Mouse (Mus musculus) embryonic facial prominence, embryonic 13.5 days (tissue): Measurements from ENCODE around the gene Ccdc28a. TPM values are rescaled to one million over a fixed set of nuclear protein-coding genes. Genes with fewer than 3 reads are reported as not detected.
A peak's percentile ranks its signal among the peaks of the same experiment; 100 is the strongest.

Experiments
- ATAC-seq: fragments of 200-750 bp; cut with Nextera tagmentation; 2 replicates; pipeline ENCODE4 v1.8.0; 2017; ENCODE audit warnings: low read depth; ENCODE audit not compliant: insufficient number of reproducible peaks, insufficient read depth, low FRiP score, low TSS enrichment
- H3K27ac ChIP-seq: fragments of 300-500 bp; sonication (generic); 2 replicates; pipeline ENCODE4 v1.5.1; 2015; ENCODE audit warnings: moderate library complexity, mild to moderate bottlenecking, inconsistent platforms
- H3K27me3 ChIP-seq: fragments of 300-500 bp; sonication (generic); 2 replicates; pipeline ENCODE4 v1.6.1; 2015; ENCODE audit warnings: mild to moderate bottlenecking, inconsistent platforms
- H3K36me3 ChIP-seq: fragments of 300-500 bp; sonication (generic); 2 replicates; pipeline ENCODE4 v1.6.1; 2015; ENCODE audit warnings: mild to moderate bottlenecking, inconsistent platforms
- H3K4me1 ChIP-seq: fragments of 300-500 bp; sonication (generic); 2 replicates; pipeline ENCODE4 v1.6.1; 2015; ENCODE audit warnings: inconsistent platforms
- H3K4me2 ChIP-seq: fragments of 300-500 bp; sonication (generic); 2 replicates; pipeline ENCODE4 v1.6.1; 2015; ENCODE audit warnings: moderate library complexity, mild to moderate bottlenecking, inconsistent platforms
- H3K4me3 ChIP-seq: fragments of 300-500 bp; sonication (generic); 2 replicates; pipeline ENCODE4 v1.5.1; 2015; ENCODE audit warnings: mild to moderate bottlenecking, inconsistent platforms
- H3K9ac ChIP-seq: fragments of 300-500 bp; sonication (generic); 2 replicates; pipeline ENCODE4 v1.6.1; 2015; ENCODE audit warnings: mild to moderate bottlenecking, inconsistent platforms
- H3K9me3 ChIP-seq: fragments of 300-500 bp; sonication (generic); 2 replicates; pipeline ENCODE4 v1.6.1; 2016; ENCODE audit warnings: inconsistent platforms
- WGBS: fragments of 180-500 bp; shearing (Covaris S2); methylation state at CpG from one replicate; pipeline ENCODE4 v1.1.7; 2015; ENCODE audit warnings: mixed read lengths; 5-methylcytosine and 5-hydroxymethylcytosine counted together
- polyA plus RNA-seq: library from polyadenylated mRNA; unstranded; fragments of >200 nt; fragmentation: Nextera tagmentation; extraction: Ambion mirVana; gene quantifications from 2 replicates; pipeline ENCODE4 v1.2.1, GENCODE M21; 2015

Gene Ccdc28a
- polyA plus RNA-seq, 1 experiment from 2014 or later: 10.3 TPM

GRCm38 (mm10) chr10:18214124-18214523, 20.7 kb downstream of the Ccdc28a start:
- no peak overlapping the region for H3K4me3 ChIP-seq
- no peaks in the 10 kb centered on the region for H3K9me3 ChIP-seq
- no peak overlapping the region for H3K27ac ChIP-seq
- H3K4me1 ChIP-seq: peaks cover 3% of the 10 kb centered on the region; the same call in 1 of the 2 replicates
- no peaks in the 10 kb centered on the region for H3K36me3 ChIP-seq
- no peak overlapping the region for H3K4me2 ChIP-seq
- H3K9ac ChIP-seq: no peak overlapping the region
- no peak for ATAC-seq
- 83% methylated on average over 5 of the region's 5 CpGs for WGBS
- no peaks in the 10 kb centered on the region for H3K27me3 ChIP-seq

GRCm38 (mm10) chr10:18213373-18213772, 21.4 kb downstream of the Ccdc28a start:
- H3K9ac ChIP-seq: no peak overlapping the region
- no peak overlapping the region for H3K4me2 ChIP-seq
- H3K27ac ChIP-seq: peak overlapping the region; percentile 28; the same call in 1 of the 2 replicates
- no peaks in the 10 kb centered on the region for H3K36me3 ChIP-seq
- ATAC-seq: no peak
- no peaks in the 10 kb centered on the region for H3K9me3 ChIP-seq
- H3K27me3 ChIP-seq: no peaks in the 10 kb centered on the region
- H3K4me1 ChIP-seq: peaks cover 3% of the 10 kb centered on the region; the same call in 1 of the 2 replicates
- H3K4me3 ChIP-seq: no peak overlapping the region
- WGBS: 81% methylated on average over 4 of the region's 4 CpGs

- Histone ChIP-seq H3K27me3 (no peaks in the 10 kb centered on the region), H3K9me3 (no peaks in the 10 kb centered on the region), H3K4me1 (peaks cover 3% of the 10 kb centered on the region; the same call in 1 of the 2 replicates), H3K9ac (no peak within 1 kb of the TSS), H3K27ac (no peak within 1 kb of the TSS), H3K4me2 (peak within 1 kb of the TSS; percentile 33), H3K4me3 (no peak within 1 kb of the TSS), H3K36me3 (no peaks in the 10 kb centered on the region)
- WGBS: 12% methylated on average over 11 of the region's 11 CpGs
- ATAC-seq: no peak
Observed at GRCm38 (mm10) chr10:18210726-18211125, 24.1 kb downstream of the Ccdc28a start, which contains the start of gene Ect2l. TSS of gene Ect2l (minus strand) at chr10:18210890.

GRCm38 (mm10) chr10:18210119-18210518, 24.7 kb downstream of the Ccdc28a start:
- no peak overlapping the region for H3K4me3 ChIP-seq
- WGBS: 73% methylated on average over 6 of the region's 6 CpGs

GRCm38 (mm10) chr10:18204067-18204466, 30.7 kb downstream of the Ccdc28a start:
- H3K36me3 ChIP-seq: no peaks in the 10 kb centered on the region
- no peak overlapping the region for H3K4me2 ChIP-seq
- no peaks in the 10 kb centered on the region for H3K9me3 ChIP-seq
- H3K4me3 ChIP-seq: no peak overlapping the region
- no peaks in the 10 kb centered on the region for H3K27me3 ChIP-seq
- 9% methylated on average over 7 of the region's 7 CpGs for WGBS
- no peak overlapping the region for H3K27ac ChIP-seq
- H3K9ac ChIP-seq: no peak overlapping the region
- ATAC-seq: no peak
- H3K4me1 ChIP-seq: no peaks in the 10 kb centered on the region

More at GRCm38 (mm10) chr10:18210119-18210518, 24.7 kb downstream of the Ccdc28a start:
- ATAC-seq: no peak
- Histone ChIP-seq H3K4me2 (no peak overlapping the region), H3K36me3 (no peaks in the 10 kb centered on the region), H3K9me3 (no peaks in the 10 kb centered on the region), H3K4me1 (peaks cover 3% of the 10 kb centered on the region; the same call in 1 of the 2 replicates), H3K27ac (no peak overlapping the region), H3K27me3 (no peaks in the 10 kb centered on the region), H3K9ac (no peak overlapping the region)

DNA sequence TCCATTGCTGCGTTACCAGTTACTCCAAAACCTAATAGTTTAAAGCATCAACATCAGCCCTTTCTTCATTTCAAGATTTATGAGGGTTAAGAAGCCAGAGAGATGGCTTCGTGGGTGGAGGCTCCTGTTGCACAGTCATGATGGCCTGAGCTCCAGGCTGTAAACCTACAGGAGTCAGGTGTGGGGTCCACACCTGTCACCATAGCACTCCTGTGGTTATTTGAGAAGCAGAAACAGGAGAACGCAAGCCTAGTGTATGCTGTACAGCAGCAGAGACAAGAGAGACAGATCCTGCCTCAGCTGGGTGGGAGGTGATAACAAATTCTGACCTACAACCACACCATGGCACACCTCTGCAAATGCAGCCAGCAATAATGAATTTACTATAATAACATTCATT, 32.4 kb downstream of the Ccdc28a start:
- 73% methylated on average over 3 of the region's 3 CpGs for whole genome bisulfite sequencing
- no peak for ATAC-seq

GRCm38 (mm10) chr10:18200656-18201055, 34.1 kb downstream of the Ccdc28a start:
- Histone ChIP-seq H3K4me1 (no peaks in the 10 kb centered on the region), H3K27ac (no peak overlapping the region), H3K4me3 (no peak overlapping the region), H3K36me3 (no peaks in the 10 kb centered on the region), H3K4me2 (no peak overlapping the region), H3K27me3 (no peaks in the 10 kb centered on the region), H3K9me3 (no peaks in the 10 kb centered on the region), H3K9ac (no peak overlapping the region)
- WGBS: 73% methylated on average over 9 of the region's 9 CpGs
- ATAC-seq: no peak

More for the DNA sequence above, 32.4 kb downstream of the Ccdc28a start:
- H3K9me3 ChIP-seq: no peaks in the 10 kb centered on the region
- H3K9ac ChIP-seq: no peak overlapping the region
- no peak overlapping the region for H3K4me3 ChIP-seq
- no peaks in the 10 kb centered on the region for H3K27me3 ChIP-seq
- H3K4me2 ChIP-seq: no peak overlapping the region
- H3K36me3 ChIP-seq: no peaks in the 10 kb centered on the region
- no peaks in the 10 kb centered on the region for H3K4me1 ChIP-seq
- H3K27ac ChIP-seq: no peak overlapping the region

DNA sequence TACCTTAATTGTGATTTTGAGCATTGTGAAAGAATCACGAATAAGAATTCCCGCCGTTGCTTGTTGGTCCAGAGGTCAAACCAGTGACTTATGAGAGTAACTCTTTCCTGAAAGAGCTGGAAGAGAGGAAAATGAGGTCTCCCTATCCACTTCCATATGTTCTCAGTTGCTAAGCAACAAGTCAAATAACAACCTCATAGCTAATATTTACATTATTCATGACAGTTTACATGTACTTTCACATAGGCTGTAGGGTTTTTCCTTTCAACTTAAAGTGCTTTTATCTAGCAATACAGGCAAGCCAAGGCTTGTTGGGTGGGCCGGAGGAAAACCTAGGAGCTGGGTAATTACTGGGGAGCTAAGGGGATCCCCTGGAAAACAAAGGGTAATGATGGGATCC, 34.9 kb downstream of the Ccdc28a start:
- Histone ChIP-seq H3K36me3 (no peaks in the 10 kb centered on the region), H3K4me2 (no peak overlapping the region), H3K4me1 (no peaks in the 10 kb centered on the region), H3K27me3 (no peaks in the 10 kb centered on the region), H3K9ac (no peak overlapping the region), H3K4me3 (no peak overlapping the region), H3K9me3 (no peaks in the 10 kb centered on the region), H3K27ac (no peak overlapping the region)
- 74% methylated on average over 4 of the region's 4 CpGs for WGBS
- ATAC-seq: no peak

DNA sequence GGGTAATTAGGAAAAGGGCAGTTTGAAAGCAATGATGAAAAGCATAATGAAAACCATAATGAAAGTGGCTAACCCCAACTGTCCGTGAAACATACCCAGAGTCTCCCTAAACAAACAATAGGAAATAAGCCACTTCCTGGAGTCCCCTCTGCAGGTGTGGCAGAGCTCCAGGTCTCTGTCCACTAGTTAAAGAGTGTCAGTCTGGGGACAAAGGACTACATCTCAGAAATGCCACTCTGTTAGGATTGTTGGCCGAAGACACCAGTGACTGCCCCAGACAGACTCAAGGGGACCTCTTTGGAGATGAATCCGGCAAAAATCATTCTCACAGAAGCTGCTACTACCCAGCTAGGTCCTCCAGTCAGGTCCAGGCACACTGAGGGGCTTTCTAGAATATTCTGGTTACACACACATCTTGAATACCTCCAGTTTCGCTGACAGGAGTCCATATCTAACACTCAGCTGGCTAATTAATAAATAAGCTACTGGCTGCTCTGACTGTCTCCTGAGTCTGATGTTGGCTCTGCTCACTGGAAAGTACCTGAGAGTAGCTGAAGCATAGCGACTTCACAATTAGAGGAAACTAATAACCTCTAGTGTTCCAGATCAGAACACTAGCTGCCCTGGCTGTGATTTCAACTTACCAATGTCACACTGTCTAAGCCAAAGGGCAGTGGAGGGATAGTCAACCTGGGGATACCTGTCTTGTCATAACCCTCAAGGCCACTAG, 36.3 kb downstream of the Ccdc28a start:
- Histone ChIP-seq H3K4me3 (no peak overlapping the region), H3K4me1 (no peaks in the 10 kb centered on the region), H3K27me3 (no peaks in the 10 kb centered on the region), H3K9me3 (no peaks in the 10 kb centered on the region), H3K9ac (no peak overlapping the region), H3K36me3 (no peaks in the 10 kb centered on the region), H3K4me2 (no peak overlapping the region), H3K27ac (no peak overlapping the region)
- WGBS: 79% methylated on average over 5 of the region's 5 CpGs
- ATAC-seq: no peak

- Histone ChIP-seq H3K9me3 (no peaks in the 10 kb centered on the region), H3K4me2 (peak overlapping the region; percentile 50), H3K9ac (no peak overlapping the region), H3K27me3 (no peaks in the 10 kb centered on the region), H3K4me3 (peak overlapping the region; percentile 29), H3K36me3 (no peaks in the 10 kb centered on the region), H3K27ac (no peak overlapping the region; the same call in 1 of the 2 replicates), H3K4me1 (no peaks in the 10 kb centered on the region)
- WGBS: 50% methylated on average over 14 of the region's 14 CpGs
- no peak for ATAC-seq
Observed at GRCm38 (mm10) chr10:18197206-18197979, 37.4 kb downstream of the Ccdc28a start.

DNA sequence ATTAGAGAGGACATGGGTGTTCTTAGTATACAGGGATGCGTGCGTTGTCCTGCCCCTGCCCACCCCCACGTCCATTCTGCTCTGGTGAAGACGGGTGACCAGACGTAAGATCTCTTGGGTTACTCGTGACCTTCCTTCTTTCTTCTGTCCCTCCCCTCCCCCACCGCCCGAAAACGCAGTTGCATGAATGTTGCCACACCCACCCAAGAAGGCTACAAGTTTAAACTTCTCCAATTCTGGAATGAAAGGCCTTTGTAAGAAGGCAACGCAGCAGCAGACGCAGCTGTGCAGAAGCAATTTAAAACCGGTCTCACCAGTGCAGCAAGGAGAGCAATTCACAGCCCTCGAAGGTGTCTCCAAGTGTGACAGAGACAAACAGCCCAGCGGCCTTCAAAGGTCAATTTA, 40.1 kb downstream of the Ccdc28a start:
- H3K27me3 ChIP-seq: no peaks in the 10 kb centered on the region
- no peaks in the 10 kb centered on the region for H3K36me3 ChIP-seq
- H3K4me3 ChIP-seq: no peak overlapping the region
- H3K9me3 ChIP-seq: no peaks in the 10 kb centered on the region
- H3K27ac ChIP-seq: peak overlapping the region; percentile 62
- H3K4me2 ChIP-seq: peak overlapping the region; percentile 22
- WGBS: 56% methylated on average over 14 of the region's 14 CpGs
- peaks cover 11% of the 10 kb centered on the region for H3K4me1 ChIP-seq
- peak; percentile 83; the same call in 1 of the 2 replicates for ATAC-seq
- H3K9ac ChIP-seq: no peak overlapping the region
